In the genomic region with DNA sequence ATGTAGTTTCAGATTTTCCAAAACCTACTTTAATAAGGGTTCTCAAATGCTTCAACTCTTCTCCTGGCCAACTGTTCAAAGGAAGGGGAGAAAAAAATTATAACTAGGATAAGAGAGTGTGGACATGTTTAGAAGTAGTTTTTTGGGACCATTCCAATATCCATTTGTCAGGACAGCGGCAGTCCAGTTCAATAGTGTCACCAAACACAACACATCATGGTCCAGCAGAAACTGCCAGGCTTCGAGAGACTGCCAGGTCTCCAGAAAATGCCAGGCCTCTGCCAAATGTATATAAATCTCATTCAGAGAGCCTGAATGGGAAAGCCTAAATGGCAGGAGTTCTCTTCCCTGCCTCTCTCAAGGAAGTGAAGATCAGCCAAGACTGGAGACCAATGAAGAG, we compare ENCODE assay signal across 25 mouse cellular contexts.
"Had no signal": no experiment of that assay in that cellular context is flagged by ENCODE, and none has a peak within 500 bp of the region (broad histone marks: within the 10 kb centered on the region; RNA-seq: fewer than 3 reads in every experiment).

No protein-coding gene starts in this region.

- H3K4me3 ChIP-seq: gastrocnemius, adult 2 months; heart, embryonic 10.5 days; heart, embryonic 12.5 days; hindbrain, embryonic 10.5 days; hindbrain, embryonic 12.5 days; intestine, embryonic 15.5 days; layer of hippocampus, adult 2 months; left cerebral cortex, adult 2 months; limb, embryonic 10.5 days; limb, embryonic 12.5 days; liver, embryonic 13.5 days had no signal

- H3K4me2 ChIP-seq: heart, embryonic 12.5 days; hindbrain, embryonic 12.5 days; intestine, embryonic 15.5 days; limb, embryonic 12.5 days; liver, embryonic 11.5 days; liver, embryonic 13.5 days had no signal

- DNase-seq: gastrocnemius, adult 2 months; gastrocnemius, postnatal 10 days; gastrocnemius, postnatal 25 days; heart, adult 18-20 months; heart, postnatal 10 days; heart, postnatal 4 days; kidney, adult 18-20 months; kidney, adult 8-10 months; kidney, postnatal 10 days; kidney, postnatal 25 days; kidney, postnatal 4 days; liver; liver, embryonic 13.5 days had no signal

- H3K36me3 ChIP-seq: heart, embryonic 10.5 days; heart, embryonic 12.5 days; hindbrain, embryonic 10.5 days; hindbrain, embryonic 12.5 days; intestine, embryonic 15.5 days; limb, embryonic 10.5 days; limb, embryonic 12.5 days; liver, embryonic 13.5 days had no signal

- H3K9me3 ChIP-seq: heart, embryonic 10.5 days; heart, embryonic 12.5 days; hindbrain, embryonic 10.5 days; hindbrain, embryonic 12.5 days; intestine, embryonic 15.5 days; limb, embryonic 10.5 days; limb, embryonic 12.5 days; liver, embryonic 13.5 days had no signal

- H3K4me1 ChIP-seq: heart, embryonic 10.5 days; heart, embryonic 12.5 days; hindbrain, embryonic 10.5 days; hindbrain, embryonic 12.5 days; intestine, embryonic 15.5 days; limb, embryonic 10.5 days; limb, embryonic 12.5 days; liver, embryonic 13.5 days had no signal

- H3K27me3 ChIP-seq: heart, embryonic 12.5 days; hindbrain, embryonic 12.5 days; intestine, embryonic 15.5 days; limb, embryonic 12.5 days; liver, embryonic 13.5 days had no signal

- ATAC-seq: inflammation-experienced regulatory T-cells, adult 6 months; intestine, embryonic 15.5 days; intestine, postnatal 0 days had no signal

- H3K9ac ChIP-seq: heart, embryonic 12.5 days; hindbrain, embryonic 12.5 days; intestine, embryonic 15.5 days; limb, embryonic 12.5 days; liver, embryonic 13.5 days had no signal

- H3K27ac ChIP-seq: gastrocnemius, adult 2 months; heart, embryonic 10.5 days; hindbrain, embryonic 10.5 days; hindbrain, embryonic 12.5 days; intestine, embryonic 15.5 days; layer of hippocampus, adult 2 months; left cerebral cortex, adult 2 months; limb, embryonic 10.5 days; limb, embryonic 12.5 days; liver, embryonic 13.5 days had no signal
